Mouse (Mus musculus): ENCODE results near the gene Cpa5.

The Cpa5 gene

GRCm38 (mm10) chr6:30610710-30611109, at the start of gene Cpa5:
Gene Cpa5 (plus strand): TSS chr6:30611010.
- no peak for DNase-seq

- DNase-seq = no peak
Observed at GRCm38 (mm10) chr6:30562132-30562531, 48.7 kb upstream of the Cpa5 start.

- DNase-seq = no peak
Observed at GRCm38 (mm10) chr6:30563575-30563974, 47.2 kb upstream of the Cpa5 start.

- DNase-seq = no peak
Observed at GRCm38 (mm10) chr6:30564051-30564450, 46.8 kb upstream of the Cpa5 start.

- DNase-seq = no peak
Observed at GRCm38 (mm10) chr6:30568069-30568468, 42.7 kb upstream of the Cpa5 start, which contains the start of gene Cpa4. Gene Cpa4 (plus strand): TSS chr6:30568369.

- DNase-seq = no peak
Observed at GRCm38 (mm10) chr6:30569331-30569730, 41.5 kb upstream of the Cpa5 start.

- DNase-seq = no peak
Observed at GRCm38 (mm10) chr6:30570012-30570411, 40.8 kb upstream of the Cpa5 start.

GRCm38 (mm10) chr6:30572456-30573311, 38.1 kb upstream of the Cpa5 start:
- no peak for DNase-seq

- DNase-seq = no peak
Observed at GRCm38 (mm10) chr6:30573380-30573779, 37.4 kb upstream of the Cpa5 start.

GRCm38 (mm10) chr6:30574945-30575344, 35.9 kb upstream of the Cpa5 start:
- DNase-seq = no peak

- no peak for DNase-seq
Observed at GRCm38 (mm10) chr6:30576477-30577203, 34.2 kb upstream of the Cpa5 start.

- DNase-seq = no peak
Observed at GRCm38 (mm10) chr6:30579961-30580840, 30.6 kb upstream of the Cpa5 start.

- DNase-seq = no peak
Observed at GRCm38 (mm10) chr6:30580841-30581176, 30.0 kb upstream of the Cpa5 start.

GRCm38 (mm10) chr6:30586886-30587442, 23.8 kb upstream of the Cpa5 start:
- no peak for DNase-seq

GRCm38 (mm10) chr6:30589819-30590218, 21.0 kb upstream of the Cpa5 start:
- DNase-seq = no peak

GRCm38 (mm10) chr6:30591851-30592404, 18.9 kb upstream of the Cpa5 start:
- no peak for DNase-seq

GRCm38 (mm10) chr6:30592417-30592974, 18.3 kb upstream of the Cpa5 start:
- no peak for DNase-seq

GRCm38 (mm10) chr6:30594364-30594763, 16.4 kb upstream of the Cpa5 start:
- DNase-seq = no peak

GRCm38 (mm10) chr6:30596230-30596898, 14.4 kb upstream of the Cpa5 start:
- no peak for DNase-seq

- DNase-seq = no peak
Observed at GRCm38 (mm10) chr6:30600033-30600432, 10.8 kb upstream of the Cpa5 start.

GRCm38 (mm10) chr6:30600995-30601394, 9.8 kb upstream of the Cpa5 start:
- no peak for DNase-seq
